Mouse (Mus musculus) left cerebral cortex, postnatal 25 days (tissue): ENCODE data around the gene Sp4. TPM values are rescaled to one million over a fixed set of nuclear protein-coding genes. Genes with fewer than 3 reads are reported as not detected.

Experiments
- DNase-seq, 2 experiments: peaks; one replicate each; pipeline ENCODE4 v3.0.0; 2022; ENCODE audit warnings: low spot score in 2 of 2, mixed read lengths in 1 of 2
- intact Hi-C: fragments of 180-260 bp; cut with DNase I; formaldehyde crosslinking; loops from one replicate; pipeline ENCODE4 v1.15.1; 2025
- total RNA-seq, 2 experiments: library from RNA; stranded (reverse); gene quantifications; 2 replicates each; pipeline ENCODE4 v1.2.3; 2021

The Sp4 gene
- total RNA-seq, 2 experiments from 2014 or later = 29.6 to 31.2 TPM

DNA sequence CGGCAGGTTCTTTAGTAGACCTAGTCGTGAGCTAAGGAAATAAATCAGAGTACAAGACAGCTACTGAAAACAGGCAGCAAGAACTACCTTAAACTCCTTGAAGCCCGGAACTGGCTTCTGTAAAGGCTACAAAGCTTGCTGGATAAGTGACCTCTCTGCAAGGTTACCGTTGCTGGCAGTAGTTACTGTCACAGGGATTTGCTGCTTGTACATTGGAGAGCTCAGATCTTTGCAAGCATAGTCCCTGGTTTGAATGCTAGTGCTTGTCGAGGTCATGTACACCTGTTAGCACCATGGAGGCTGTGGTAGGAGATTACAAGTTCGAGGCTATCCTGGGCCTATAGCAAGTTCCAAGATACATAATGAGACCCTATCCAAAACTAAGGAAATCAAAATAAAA, 16.1 kb downstream of the Sp4 start:
- DNase-seq = no peak
- intact Hi-C loops = no loop called here

DNA sequence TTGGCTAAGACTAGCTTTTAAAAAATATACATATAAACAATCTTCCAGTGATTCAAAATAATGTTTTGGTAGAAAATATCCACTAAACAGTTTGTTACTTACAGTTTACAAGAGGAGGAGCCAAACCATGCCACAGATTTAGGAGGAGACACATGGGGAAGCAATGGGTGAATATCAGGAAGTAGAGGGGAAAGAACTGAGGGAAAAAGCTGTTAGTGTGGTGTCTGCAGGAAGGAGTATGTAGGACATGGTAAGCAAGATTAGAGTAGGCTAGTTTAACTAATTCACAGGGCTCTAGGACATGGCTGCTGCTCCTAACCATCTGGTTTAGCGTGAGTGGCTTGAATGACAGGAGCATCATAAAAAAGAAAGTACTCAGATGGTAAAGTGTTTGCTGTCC, 19.3 kb downstream of the Sp4 start:
- no peak for DNase-seq
- intact Hi-C loops = no loop called here

DNA sequence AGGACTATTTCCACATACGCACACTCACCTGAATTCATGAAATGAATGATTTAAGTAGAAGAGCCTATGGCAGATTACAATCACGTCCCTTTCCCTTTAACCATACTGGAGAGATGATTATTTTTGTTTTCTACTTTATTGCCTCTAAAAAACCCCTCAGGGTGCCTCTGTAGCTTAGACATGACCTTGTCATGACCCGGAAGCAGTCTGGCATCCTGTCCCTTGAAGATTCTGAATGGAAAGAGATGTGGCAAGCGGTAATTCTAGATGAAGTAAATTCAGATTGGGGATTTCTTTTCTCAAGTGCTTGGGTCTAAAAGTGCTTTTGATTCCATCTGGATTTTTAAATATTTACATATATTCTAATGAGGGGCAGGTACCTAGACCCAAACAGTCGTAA, 24.9 kb downstream of the Sp4 start:
- DNase-seq = no peak
- intact Hi-C loops = no loop called here

DNA sequence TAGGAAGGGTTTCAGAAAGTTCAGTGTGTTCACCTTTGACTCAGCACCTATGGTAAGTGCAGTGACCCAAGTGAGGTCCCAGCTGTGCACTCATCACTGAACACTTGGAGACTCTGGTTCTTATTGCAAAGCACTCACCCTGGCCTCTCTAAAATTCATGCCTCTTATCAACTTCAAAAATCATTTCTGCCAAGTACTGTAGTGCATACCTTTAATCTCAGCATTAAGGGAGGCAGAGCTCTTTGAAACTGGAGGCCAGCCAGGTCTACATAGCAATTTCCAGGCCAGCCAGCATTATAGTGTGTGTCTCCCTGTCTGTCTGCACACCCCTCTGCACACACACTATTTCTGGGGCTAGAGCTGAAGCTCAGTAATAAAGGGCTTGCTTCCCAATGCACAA, 36.3 kb downstream of the Sp4 start:
- no peak for DNase-seq
- intact Hi-C loops = no loop called here

DNA sequence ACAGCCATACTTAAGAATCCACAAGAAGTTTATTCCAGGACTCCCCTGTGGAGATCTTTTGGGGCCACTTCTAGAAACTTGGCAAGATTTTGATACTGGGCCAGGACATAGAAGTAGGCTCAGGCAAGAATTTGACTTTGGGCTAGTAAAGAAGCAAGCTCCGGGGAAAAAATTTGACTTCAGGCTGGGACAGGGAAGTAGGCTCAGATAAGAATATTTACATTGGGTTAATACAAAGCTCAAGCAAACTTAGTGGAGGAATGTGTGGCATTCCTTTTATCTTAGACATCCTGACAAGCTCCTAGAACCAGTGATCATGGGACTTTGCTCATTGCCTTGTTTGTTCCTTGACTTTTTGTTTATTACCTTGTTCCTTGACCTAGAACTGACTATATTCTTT, 37.4 kb downstream of the Sp4 start:
- intact Hi-C loops = no loop called here
- DNase-seq = no peak

DNA sequence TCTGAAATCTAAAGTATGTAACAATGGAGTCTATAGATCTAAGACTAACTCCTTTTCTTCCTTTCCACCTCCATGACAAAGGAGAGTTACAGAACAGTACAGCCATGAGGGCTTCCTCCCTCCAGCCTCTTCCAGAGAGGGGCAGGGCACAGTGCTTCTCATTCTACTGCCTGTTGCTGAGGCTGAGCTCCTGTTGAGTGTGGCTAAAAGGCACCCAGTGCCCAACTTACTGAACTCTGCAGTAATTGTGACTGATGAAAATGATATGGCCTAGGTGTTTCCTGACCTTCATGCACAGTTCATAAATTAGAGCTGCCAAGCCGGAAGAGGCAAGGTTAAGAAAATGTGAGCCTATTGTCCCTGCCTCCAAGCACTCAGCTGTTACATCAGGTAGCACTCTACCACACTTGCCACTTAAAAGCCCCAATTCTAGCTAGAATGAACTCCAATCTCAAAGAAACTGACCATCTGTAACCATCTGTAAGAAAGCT, 45.9 kb downstream of the Sp4 start:
- intact Hi-C loops = no loop called here
- DNase-seq = no peak

DNA sequence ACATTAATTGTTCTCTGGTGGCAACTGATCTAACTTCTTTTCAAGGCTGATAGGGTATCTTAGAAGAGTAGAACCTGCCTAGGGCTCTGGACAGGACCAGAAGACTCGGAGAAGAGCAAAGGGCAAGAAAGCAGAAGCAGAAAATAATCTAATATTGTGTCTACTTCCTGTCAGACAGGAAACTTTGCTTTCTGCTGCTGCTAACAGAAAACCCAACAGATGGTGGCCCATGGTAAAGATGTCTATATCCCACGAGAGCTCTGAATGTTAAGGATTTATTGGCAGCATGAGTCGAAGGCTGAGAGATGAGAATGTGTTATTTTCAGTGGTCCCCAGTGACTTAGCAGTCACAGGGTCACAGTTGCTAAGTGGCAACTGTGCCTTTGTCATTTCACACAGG, 80.1 kb downstream of the Sp4 start:
- intact Hi-C loops = no loop called here
- no peak for DNase-seq

DNA sequence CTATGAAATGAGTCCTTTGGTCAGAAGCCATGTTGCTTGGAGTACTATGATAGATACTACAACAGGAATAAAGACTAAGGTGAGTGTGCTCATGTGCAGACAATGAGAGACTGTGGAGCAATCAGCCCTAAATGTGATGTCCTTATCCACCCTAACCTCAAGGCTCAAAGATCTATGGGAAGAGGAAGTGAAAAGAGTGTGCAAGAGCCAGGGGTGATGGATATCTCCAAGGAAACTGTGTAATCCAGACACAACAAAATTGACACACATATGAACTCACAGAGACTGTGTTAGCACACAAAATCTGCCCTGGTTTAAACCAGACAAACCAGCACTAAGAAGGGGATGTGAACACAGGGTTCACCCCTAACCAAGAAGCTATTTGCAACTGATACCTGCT, 81.2 kb downstream of the Sp4 start:
- intact Hi-C loops = no loop called here
- no peak for DNase-seq

DNA sequence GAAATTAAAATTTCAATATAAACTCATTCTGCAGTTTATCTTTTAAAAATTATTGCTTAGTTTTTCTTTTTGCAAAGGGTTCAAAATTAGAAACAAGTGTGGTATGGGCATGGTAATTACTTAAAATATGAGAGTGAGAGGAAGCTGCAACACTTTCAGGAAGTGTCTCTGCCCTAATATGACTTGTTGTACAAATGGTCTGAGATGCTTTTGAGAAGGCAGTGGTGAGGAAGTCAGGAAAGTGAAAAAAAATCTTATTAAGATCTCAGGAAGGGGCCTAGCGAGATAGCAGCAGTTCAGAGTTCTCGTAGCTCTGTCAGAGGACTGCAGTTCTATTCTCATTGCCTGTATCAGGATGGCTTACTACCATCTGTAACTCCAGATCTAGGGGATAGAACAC, 89.1 kb downstream of the Sp4 start:
- no peak for DNase-seq
- intact Hi-C loops = no loop called here

DNA sequence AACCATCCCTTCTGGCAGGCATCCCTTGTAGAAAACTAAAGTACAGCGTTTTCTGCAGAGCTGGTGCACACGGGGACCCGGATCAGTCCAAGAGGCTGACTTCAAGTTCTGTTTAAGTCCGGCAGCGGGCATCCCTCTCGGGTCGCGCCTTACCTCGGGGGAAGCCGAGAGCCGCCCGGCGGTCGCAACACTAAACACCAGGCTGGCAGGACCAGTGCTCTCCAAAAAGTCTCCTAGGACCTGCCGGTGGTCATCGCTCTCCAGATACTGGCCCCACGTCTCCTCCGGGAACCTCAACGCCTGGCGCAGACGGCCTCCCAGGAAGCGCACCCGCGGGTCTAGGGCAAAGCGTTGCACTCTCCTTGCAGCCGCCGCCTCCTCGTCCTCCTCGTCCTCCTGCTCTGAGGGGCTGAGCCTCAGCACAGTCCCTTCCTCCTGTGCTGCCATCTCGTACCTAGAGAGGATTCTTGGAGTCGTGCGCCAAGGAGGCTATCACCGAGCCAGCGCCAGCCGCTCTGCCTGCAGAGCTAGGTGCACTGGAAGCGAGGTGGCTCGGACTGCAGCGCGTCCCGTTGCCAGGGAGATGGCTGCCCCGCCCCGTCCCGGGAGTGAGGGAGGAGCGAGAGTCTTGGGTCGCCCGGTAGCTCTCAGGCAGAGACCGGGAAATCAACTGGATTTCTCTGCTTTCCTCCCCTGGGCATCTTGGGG, 102.7 kb downstream of the Sp4 start, which contains the start of gene Dnah11:
Gene Dnah11, minus strand, starts transcription at position 658 of the 708 bp plus-strand sequence.
- intact Hi-C loops = loop anchor here (10.0 kb wide), 1 partner anchor 656 kb away; no protein-coding TSS in a partner anchor
- DNase-seq = peak; percentile 26 to 33

DNA sequence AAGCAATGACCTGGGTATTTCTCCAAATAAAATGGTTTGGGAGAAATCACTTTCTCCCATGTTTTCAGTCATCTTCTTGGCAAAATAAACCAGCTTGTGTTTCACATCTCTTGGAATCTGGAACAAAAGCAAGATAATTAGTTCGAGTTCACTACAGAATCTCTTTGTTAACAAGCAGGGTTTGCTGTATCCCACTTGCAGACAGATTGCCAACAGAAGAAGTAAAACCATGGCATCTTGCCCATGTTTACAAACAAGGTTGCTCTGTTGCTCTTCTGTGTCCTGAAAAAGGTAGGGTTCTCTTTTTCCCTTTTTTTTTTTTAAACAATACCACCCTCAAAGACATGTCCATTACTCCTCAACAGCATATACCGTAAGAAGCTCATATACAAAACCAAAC, 104.7 kb downstream of the Sp4 start:
- no peak for DNase-seq
- intact Hi-C loops = loop anchor here (10.0 kb wide), 1 partner anchor 658 kb away; no protein-coding TSS in a partner anchor

DNA sequence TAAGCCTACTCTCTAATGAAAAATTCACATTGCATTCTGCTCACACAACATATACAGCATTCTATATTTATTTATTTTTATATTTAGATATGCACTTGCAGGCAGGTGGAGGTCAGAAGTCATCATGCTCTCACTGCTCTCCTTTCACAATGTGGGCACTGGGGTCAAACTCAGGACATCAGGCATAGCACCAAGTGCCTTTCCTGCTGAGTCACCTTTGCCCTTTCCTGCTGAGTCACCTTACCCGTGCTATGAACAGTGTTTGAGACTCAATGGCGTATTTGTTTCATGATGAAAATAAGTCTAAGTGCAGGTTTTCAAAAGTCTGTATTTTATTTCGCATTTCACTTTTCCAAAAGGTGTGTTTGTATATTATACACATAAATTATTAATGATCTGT, 111.7 kb downstream of the Sp4 start:
- intact Hi-C loops = no loop called here
- DNase-seq = no peak

DNA sequence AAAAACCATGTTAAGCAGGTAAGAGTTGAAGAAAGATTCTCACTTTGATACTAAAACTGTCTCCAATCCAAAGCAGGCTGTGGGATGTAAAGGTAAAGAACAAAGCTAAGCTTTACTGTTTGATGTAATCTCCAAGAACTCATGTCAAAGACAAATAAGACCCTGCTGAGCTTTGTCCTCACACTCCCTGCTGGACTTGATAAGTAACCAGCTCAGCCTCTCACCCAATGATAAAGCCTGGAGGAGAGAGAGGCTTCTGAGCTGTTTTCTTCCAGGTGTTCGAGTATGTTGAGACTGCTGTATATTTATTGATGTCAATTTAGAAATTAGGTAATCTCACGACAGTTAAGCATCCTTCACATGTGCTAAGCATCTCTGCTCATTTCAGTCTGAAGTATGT, 113.6 kb downstream of the Sp4 start:
- intact Hi-C loops = no loop called here
- no peak for DNase-seq

DNA sequence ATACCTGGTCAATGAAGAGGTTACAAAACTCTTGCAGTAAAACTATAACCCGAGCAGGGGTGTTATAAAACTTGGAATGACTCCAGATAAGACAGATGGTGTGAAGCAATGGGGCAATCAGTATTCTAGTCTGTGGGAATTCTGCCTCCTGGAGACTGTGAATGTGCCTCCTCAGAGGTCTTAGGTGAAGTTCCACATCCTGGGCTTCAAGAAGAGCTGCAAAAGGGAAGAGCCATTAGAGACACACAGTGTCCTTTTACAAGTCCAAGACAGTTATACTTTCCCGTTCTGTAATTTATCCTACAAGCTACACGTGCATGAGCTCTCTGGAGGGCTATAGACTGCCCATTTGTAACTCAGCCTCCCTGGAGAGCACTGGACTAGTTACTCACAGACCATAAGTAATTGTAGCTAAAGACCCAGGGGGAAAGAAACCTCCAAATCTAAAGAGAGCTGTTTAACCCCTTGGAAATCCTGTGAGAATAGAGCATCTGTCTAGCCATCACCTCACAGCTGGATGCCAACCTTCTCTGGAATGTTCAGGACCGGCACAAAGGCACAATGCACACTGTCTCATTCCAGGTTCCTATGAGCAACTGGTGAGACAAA, 114.3 kb downstream of the Sp4 start:
- no peak for DNase-seq
- intact Hi-C loops = no loop called here

DNA sequence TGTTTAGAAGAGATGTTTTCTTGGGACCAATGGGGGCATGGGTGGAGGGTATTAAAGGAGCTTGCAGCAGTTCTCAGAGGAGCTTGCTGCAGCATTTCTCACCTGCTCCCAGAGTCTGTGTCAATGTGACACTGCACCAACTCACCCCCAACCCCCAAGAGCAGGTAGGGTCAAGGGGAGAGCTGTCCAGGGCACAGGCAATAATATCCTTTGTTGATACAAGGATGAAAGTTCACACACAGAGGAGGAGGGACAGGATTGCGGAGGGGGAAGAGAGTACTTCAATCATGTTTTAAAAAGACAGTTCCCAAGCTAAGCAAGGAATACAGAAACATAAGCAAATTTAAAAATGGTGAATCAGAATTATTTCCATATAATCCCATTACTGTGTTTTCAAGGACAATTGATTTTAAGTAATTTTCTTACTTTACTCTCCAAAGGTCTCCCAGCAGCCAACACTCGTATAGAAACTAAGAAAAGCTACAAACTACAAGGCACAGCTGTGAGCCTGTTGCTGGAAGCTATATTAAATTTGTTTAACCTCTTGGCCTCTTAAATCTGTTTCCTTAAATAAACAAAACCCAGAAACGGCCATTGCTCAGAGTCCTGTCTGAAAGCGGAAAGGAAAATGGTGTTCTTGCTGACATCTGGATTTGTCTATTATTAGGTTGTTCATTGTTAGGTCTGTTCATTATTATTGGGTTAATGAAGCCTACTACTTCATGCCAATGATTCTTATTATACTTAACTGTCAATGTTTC, 114.9 kb downstream of the Sp4 start:
- intact Hi-C loops = no loop called here
- DNase-seq = no peak

Other genes with a start within 250 kb of the Sp4 start
- gene Dnah11, start 102.4 kb downstream of the Sp4 start, total RNA-seq = 1 to 10 TPM in 1 of 2 experiments, under 1 TPM in 1; 0.62 to 1.1 TPM